Mouse (Mus musculus) right cerebral cortex, postnatal 4 days (tissue): ENCODE measurements around the gene Rmi2.

ENCODE experiments used
- DNase-seq: peaks from one replicate; pipeline ENCODE4 v3.0.0-alpha.2; 2022

Rmi2 gene

DNA sequence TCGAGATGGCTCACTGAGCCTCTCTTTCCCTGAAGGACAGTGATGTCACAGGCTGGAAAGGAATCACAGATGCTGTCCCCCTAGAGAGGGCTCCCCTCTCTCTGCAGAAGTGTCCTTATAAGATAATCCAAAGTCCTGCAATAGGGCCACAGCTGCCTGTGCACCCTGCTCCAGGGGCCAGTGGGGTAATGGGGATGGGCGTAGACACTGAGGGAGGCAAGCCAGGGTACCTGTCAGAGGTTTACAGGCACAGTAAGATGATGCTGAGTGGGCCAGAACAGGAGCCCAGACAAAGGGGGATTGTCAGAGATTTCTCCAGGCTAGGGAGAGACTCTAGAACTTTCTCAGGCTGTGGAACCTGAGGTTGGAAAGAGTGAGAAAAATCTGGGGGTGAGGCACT, 32.6 kb downstream of the Rmi2 start:
- DNase-seq = no peak

DNA sequence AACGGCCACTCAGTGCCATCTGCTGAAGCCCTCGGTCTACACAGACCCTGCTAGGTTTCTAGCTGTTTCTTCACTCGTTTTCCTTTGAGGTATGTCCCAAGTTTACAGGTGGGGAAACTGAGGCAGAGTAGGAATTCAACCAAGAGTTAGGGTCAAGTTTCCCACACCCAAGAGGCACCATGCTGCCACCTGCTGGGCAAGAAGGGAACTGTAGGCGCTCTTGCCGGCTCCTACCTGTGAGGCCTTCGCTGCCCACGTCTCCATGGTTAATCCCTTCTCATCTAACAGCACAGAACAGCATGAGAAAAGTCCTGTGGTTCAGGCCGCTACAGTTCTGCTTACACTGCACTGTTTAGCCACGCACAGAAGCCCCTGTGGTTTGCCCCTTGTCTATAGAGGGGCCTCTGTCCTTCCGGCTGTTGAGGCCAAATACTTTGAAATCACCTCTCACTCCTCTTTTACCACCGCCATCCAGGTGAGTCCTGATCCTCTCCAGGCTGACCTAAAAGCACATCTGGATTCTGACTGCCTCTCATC, 33.1 kb downstream of the Rmi2 start:
- peak; percentile 72 for DNase-seq

GRCm38 (mm10) chr16:10870969-10871368, 36.1 kb downstream of the Rmi2 start:
- DNase-seq = no peak

- no peak for DNase-seq
Observed at GRCm38 (mm10) chr16:10872825-10873360, 38.0 kb downstream of the Rmi2 start.

GRCm38 (mm10) chr16:10873654-10874053, 38.8 kb downstream of the Rmi2 start:
- DNase-seq = peak; percentile 96

- DNase-seq = no peak
Observed at GRCm38 (mm10) chr16:10878227-10878626, 43.4 kb downstream of the Rmi2 start.

GRCm38 (mm10) chr16:10879467-10879866, 44.6 kb downstream of the Rmi2 start:
- peak; percentile 40 for DNase-seq

GRCm38 (mm10) chr16:10881231-10881962, 46.5 kb downstream of the Rmi2 start:
- DNase-seq = no peak

GRCm38 (mm10) chr16:10887436-10887835, 52.6 kb downstream of the Rmi2 start:
- DNase-seq = no peak

DNA sequence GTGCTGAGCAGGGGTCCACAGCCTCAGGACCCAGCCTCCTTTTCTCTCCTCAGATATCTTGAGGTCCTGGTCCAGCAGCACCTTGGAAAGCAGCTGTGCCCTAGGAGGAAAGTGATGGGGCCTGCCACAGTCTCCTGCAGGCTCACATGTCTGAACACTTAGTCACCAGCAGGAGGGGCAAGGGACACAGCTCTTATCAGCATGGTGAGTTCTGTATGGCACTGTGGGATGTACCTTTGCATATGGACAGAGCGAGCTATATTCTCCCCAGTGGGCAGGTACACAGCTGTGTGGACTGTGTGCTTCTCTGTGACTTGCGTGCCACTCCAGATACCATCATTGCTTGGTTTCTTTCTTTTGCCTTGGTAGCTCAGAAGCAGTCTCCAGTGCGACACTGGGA, 55.5 kb downstream of the Rmi2 start:
- no peak for DNase-seq

- no peak for DNase-seq
Observed at GRCm38 (mm10) chr16:10893161-10893560, 58.3 kb downstream of the Rmi2 start.

GRCm38 (mm10) chr16:10895906-10896305, 61.0 kb downstream of the Rmi2 start:
- DNase-seq = no peak

GRCm38 (mm10) chr16:10897372-10897771, 62.5 kb downstream of the Rmi2 start:
- no peak for DNase-seq

- no peak for DNase-seq
Observed at GRCm38 (mm10) chr16:10900736-10901135, 65.9 kb downstream of the Rmi2 start.

DNA sequence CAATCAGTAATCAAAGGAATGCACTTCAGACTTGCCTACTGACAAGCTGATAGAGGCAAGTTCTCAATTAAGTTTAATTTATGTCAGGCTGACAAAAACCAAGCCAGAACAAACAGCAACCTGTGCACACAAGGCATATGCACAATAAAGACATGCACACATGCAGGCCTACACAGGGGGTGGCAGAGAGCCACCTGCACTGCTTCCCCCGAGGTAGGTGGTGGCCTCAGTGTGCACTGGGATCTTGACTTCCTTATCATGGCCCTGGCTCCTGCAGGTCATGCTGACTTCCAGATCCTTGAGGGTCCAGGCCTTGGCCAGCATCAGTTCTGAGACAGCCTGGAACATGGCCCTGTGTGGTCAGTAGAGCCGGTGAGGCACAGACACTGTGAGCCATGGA, 67.1 kb downstream of the Rmi2 start:
- DNase-seq = no peak

GRCm38 (mm10) chr16:10902849-10903248, 68.0 kb downstream of the Rmi2 start:
- no peak for DNase-seq

- no peak for DNase-seq
Observed at GRCm38 (mm10) chr16:10905661-10906113, 70.8 kb downstream of the Rmi2 start.

GRCm38 (mm10) chr16:10910541-10910940, 75.7 kb downstream of the Rmi2 start:
- DNase-seq = no peak

- no peak for DNase-seq
Observed at GRCm38 (mm10) chr16:10911061-10911460, 76.2 kb downstream of the Rmi2 start.

GRCm38 (mm10) chr16:10915066-10915465, 80.2 kb downstream of the Rmi2 start:
- no peak for DNase-seq

DNA sequence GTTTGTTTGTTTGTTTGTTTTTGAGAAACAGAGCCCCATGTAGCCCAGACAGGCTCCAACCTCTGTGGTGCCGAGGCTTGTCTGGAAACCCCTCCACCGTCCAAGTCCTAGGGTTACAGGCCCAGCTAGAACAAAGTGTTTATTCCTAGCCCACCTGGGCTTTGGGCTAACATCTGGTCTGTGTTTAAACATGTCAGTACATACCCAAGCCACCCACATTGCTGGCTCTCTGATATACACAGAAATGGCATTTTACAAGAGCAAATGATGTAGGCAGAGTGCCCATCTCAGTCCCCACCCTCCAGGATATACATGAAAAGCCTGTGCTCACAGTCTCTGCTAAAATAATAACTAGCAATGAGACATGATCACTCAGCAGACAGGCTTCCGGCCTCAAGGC, 81.4 kb downstream of the Rmi2 start:
- no peak for DNase-seq

DNA sequence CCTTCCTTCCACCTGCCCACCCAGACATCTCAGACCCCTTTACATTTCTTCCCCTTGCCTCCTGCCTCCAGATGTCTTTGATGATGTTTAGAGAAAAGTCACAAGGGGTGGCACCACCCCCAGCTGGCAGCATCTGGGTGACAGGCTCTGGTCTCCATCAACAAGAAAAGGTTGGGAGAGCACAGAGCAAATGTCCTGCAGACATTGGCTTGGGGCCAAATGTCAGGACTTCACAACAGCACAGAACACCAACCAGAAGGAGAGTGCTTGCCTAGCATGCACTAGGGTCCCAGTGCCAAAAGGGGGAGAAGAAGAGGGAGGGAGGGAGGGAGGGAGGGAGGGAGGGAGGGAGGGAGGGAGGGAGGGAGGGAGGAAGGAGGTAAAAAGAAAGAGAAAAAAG, 85.0 kb downstream of the Rmi2 start:
- DNase-seq = no peak

GRCm38 (mm10) chr16:10923561-10923960, 88.7 kb downstream of the Rmi2 start:
- DNase-seq = no peak

- DNase-seq = peak; percentile 52
Observed at GRCm38 (mm10) chr16:10925591-10926180, 90.8 kb downstream of the Rmi2 start.
